Mouse (Mus musculus) limb, embryonic 10.5 days (tissue): ENCODE results near the gene Chmp1a. TPM values are rescaled to one million over a fixed set of nuclear protein-coding genes. Genes with fewer than 3 reads are reported as not detected.
"Not testable (repeated sequence)": the region's sequence is repeated elsewhere in the genome, so short reads cannot be mapped to it uniquely, and the experiment has no call there.

Source experiments
- DNase-seq: peaks from one replicate; pipeline ENCODE4 v3.0.0-alpha.2; 2017; ENCODE audit warnings: low spot score
- H3K27ac ChIP-seq: fragments of 300-500 bp; sonication (generic); 2 replicates; pipeline ENCODE4 v1.5.1; 2016; ENCODE audit warnings: mild to moderate bottlenecking
- H3K27me3 ChIP-seq: fragments of 300-500 bp; sonication (generic); 2 replicates; pipeline ENCODE4 v1.6.1; 2016; ENCODE audit warnings: low read depth, mild to moderate bottlenecking; ENCODE audit not compliant: poor library complexity, severe bottlenecking
- H3K36me3 ChIP-seq: fragments of 300-500 bp; sonication (generic); 2 replicates; pipeline ENCODE4 v1.6.1; 2016; ENCODE audit warnings: mild to moderate bottlenecking, moderate library complexity
- H3K4me1 ChIP-seq: fragments of 300-500 bp; sonication (generic); 2 replicates; pipeline ENCODE4 v1.6.1; 2016
- H3K4me3 ChIP-seq: fragments of 300-500 bp; sonication (generic); 2 replicates; pipeline ENCODE4 v1.5.1; 2016; ENCODE audit warnings: mild to moderate bottlenecking, moderate library complexity
- H3K9me3 ChIP-seq: fragments of 300-500 bp; sonication (generic); replicated peaks from 2 replicates; pipeline ENCODE4 v1.6.1; 2016; ENCODE audit warnings: mild to moderate bottlenecking
- WGBS: fragments of 180-500 bp; shearing (Covaris S2); methylation state at CpG from one replicate; pipeline ENCODE4 v1.1.7; 2016; 5-methylcytosine and 5-hydroxymethylcytosine counted together
- polyA plus RNA-seq: library from polyadenylated mRNA; unstranded; fragments of >200 nt; fragmentation: Nextera tagmentation; extraction: Ambion mirVana; gene quantifications from 2 replicates; pipeline ENCODE4 v1.2.1, GENCODE M21; 2016

Gene Chmp1a
- polyA plus RNA-seq: 127 and 130 TPM in 2 replicates

DNA sequence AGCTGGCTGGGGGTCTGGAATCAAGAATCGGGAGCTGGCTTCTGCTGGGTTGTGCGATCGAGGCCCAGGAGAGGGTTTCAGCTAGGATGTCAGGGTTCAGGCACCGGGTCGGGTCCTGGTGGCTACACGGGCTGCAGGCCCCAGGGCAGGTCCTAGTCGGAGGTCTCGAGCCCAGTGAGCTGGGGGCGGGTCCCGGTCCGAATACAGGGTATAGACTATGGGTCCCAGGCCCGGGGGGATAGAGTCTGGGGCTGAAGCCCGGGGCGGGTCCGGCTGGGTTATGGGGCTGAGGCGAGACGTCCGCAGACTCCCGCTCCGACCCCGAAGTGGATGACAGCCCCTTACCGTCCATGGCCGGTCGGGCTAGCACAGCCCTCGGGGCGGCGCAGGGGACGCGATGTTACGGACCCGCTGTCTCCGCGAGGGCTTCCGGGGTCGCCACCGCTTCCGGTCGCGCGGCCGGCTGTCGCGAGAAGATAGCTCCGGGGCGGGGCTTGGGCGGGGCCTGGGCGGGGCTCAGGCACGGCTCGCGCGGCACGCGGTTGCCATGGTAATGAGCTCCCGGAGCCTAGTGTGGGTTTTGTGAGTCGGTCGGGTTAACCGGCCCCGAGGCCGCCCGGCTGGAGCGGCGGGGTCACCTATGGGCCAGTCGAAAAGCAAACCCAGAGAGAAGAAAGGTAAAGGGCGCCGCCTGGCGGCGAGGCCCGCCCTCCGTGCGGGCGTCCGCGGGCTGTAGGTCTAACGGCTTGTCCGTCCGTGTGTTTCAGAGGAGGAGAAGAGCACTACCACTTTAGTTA lies at the start of gene Chmp1a, which contains the start of gene Spata33:
Gene Chmp1a, minus strand, starts transcription at position 443 of the 797 bp plus-strand sequence.
Gene Spata33, plus strand, starts transcription at position 512 of the 797 bp plus-strand sequence.
- under 1% methylated on average over 76 of the region's 76 CpGs for WGBS
- Histone ChIP-seq H3K27ac (peak within 1 kb of the TSS; percentile 88), H3K4me3 (peak within 1 kb of the TSS; percentile 98), H3K27me3 (no peaks in the 10 kb centered on the region), H3K9me3 (no peaks in the 10 kb centered on the region), H3K4me1 (peaks cover 29% of the 10 kb centered on the region), H3K36me3 (peaks cover 38% of the 10 kb centered on the region)
- DNase-seq: peak; percentile 99

DNA sequence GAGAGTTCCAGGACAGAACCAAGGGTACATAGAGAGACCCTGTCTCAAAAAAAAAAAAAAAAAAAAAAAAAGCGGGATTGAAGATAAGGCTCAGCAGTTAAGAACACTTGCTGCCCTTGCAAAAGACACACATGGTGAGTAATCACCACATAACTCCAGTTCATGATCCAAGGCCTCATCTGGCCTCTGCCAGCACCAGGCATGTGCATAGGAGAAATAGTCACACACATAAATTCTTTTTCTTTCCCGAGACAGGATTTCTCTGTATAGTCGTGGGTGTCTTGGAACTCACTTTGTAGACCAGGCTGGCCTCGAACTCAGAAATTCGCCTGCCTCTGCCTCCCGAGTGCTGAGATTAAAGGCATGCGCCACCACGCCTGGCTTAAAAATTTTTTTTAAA lies 45.0 kb upstream of the Chmp1a start:
- peaks cover 67% of the 10 kb centered on the region for H3K36me3 ChIP-seq
- not testable (repeated sequence) for H3K27ac ChIP-seq, H3K27me3 ChIP-seq, H3K9me3 ChIP-seq, DNase-seq, H3K4me3 ChIP-seq
- WGBS: 88% methylated on average over 8 of the region's 8 CpGs
- H3K4me1 ChIP-seq: peaks cover 30% of the 10 kb centered on the region

DNA sequence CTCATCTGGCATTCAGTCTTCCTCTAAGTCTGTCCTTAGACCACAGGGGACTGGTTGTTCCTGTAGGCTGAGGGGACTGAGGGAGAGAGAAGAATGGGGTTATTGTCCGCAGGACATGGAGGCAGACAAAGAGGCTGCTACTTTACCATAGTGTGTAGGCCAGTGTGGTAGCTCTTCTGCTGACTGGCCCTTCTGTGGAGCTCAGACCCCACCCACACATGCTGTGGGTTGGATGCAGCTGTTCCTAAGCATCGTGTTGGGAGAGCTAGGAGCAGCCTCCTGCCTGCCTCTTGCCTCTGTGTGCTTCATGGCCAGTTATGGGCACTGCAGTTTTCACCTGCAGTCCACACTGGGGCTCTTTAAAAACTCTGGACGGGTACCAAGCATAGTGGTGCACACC lies 44.6 kb upstream of the Chmp1a start:
- 90% methylated on average over 3 of the region's 3 CpGs for WGBS
- no peaks in the 10 kb centered on the region for H3K27me3 ChIP-seq
- H3K4me1 ChIP-seq: peaks cover 34% of the 10 kb centered on the region
- no peak overlapping the region for H3K27ac ChIP-seq
- peaks cover 62% of the 10 kb centered on the region for H3K36me3 ChIP-seq
- H3K9me3 ChIP-seq: no peaks in the 10 kb centered on the region
- no peak for DNase-seq
- no peak overlapping the region for H3K4me3 ChIP-seq

DNA sequence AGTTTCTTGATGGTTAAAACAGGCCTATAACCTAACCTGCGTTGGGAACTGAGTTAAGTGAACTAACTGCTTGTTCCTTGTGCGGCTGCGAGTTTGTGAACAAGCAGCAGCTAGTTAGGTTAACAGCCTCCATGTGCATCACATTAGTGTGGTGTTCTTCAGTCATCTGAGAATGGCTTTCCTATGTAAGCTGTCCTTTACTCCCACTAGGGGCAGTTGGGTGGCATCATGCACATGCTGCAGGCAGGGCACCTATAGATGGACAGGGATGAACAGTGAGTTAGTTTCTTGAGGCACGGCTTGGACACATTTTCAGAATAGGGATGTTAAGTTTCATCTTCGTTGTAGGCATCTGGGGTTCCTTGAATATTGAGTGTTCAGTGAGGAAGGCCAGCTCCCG lies 42.6 kb upstream of the Chmp1a start:
- Histone ChIP-seq H3K27me3 (no peaks in the 10 kb centered on the region), H3K27ac (peak overlapping the region; percentile 92; the same call in 1 of the 2 replicates), H3K36me3 (peaks cover 66% of the 10 kb centered on the region), H3K9me3 (no peaks in the 10 kb centered on the region), H3K4me1 (peaks cover 34% of the 10 kb centered on the region), H3K4me3 (peak overlapping the region; percentile 86)
- whole genome bisulfite sequencing: 66% methylated on average over 6 of the region's 6 CpGs
- DNase-seq: no peak

DNA sequence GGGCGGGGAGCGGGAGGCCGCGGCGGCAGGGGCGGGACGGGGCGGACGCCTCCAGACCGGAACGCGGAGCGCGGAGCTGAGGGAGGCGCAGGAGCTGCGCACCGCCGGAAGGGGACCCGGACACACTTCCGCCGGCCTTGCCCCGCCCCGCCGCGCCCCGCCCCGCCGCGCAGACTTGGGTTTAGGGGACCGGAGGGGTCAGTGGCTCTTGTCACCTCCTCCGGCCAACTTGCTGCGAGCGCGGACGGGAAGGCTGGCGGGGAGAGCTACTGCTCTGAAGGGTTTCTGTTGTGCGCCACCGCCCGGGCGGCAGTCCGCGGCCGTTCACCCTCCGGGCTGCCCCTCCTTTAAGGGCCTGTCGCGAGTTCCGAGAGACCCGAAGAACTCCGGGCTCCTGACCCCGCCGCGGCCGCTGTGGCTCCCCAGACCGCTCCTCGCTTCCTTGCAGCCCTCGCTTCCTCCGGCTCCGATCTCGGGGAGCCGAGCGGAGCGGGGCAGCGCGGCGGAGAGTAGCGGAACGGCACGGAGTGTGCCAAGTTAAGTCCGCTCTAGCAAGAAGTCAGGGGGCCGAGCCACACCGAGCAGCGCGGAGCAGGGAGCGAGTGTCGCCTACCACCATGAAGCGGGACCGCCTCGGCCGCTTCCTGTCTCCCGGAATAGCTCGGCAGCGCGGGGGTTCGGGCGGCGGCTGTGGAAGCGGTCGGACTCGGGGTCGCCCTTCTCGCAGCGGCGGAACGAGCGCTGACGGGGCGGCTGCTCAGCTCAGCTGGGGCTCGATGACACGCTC lies 41.7 kb upstream of the Chmp1a start, which contains the start of the genes Zfp276 and Vps9d1:
Gene Zfp276, plus strand, starts transcription at position 97 of the 787 bp plus-strand sequence.
Gene Vps9d1, minus strand, starts transcription at position 250 of the 787 bp plus-strand sequence.
- Histone ChIP-seq H3K4me1 (peaks cover 34% of the 10 kb centered on the region), H3K9me3 (no peaks in the 10 kb centered on the region), H3K27ac (peak within 1 kb of the TSS; percentile 92), H3K36me3 (peaks cover 65% of the 10 kb centered on the region), H3K4me3 (peak within 1 kb of the TSS; percentile 86), H3K27me3 (no peaks in the 10 kb centered on the region)
- under 1% methylated on average over 99 of the region's 99 CpGs for WGBS
- peak; percentile 91 for DNase-seq

DNA sequence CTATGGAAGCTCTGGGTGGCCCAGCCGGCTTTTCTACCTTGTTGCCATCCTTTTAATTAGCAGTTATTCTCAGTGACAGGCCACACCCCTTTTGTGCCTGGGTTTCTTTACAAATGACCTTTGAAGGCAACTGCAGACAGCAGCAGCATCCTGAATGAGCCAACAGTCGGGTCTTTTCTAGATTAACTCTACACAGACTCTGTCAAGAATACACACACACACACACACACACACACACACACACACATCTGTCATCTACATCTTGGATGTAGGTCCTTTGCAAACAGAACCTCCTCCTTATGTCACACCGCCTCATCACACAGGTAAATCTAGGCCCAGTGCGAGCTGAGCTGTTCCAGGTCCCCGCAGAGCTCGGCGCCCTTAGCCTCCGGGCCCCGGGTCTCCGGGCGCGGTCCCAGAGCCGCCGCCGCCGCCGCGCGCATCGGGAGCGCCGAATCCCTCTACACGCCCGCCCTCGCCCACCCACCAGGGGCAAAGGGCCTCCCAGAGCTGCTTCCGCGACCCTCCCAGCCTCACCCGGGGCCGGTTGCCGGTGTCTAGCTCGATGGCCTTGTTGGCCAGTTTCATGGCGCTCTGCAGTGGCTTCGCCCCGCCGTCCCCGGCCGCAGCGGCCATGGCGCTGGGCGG lies 41.0 kb upstream of the Chmp1a start:
- peaks cover 65% of the 10 kb centered on the region for H3K36me3 ChIP-seq

DNA sequence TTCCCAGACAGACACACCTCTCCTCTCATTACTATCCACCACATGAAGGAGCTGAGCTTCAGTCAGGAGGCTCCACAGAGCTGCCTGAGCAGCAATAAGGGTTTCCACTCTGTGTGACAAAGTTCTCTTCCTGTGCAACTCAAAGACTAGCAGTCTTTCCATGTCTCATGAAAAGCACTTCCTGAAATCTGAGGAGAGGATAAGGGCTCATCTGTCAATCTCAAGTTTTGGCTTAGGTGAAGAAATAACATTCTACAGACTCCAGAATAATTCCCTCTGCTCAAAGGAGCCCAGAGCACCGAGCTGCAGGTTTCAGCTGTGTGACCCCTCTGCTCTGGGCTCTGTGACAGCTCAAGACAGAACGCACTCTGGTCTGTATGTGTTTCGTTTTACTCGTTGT lies 40.4 kb upstream of the Chmp1a start:
- H3K36me3 ChIP-seq: peaks cover 65% of the 10 kb centered on the region
- peak overlapping the region; percentile 86 for H3K4me3 ChIP-seq
- WGBS: 52% methylated on average over 4 of the region's 4 CpGs
- DNase-seq: no peak
- peaks cover 34% of the 10 kb centered on the region for H3K4me1 ChIP-seq
- H3K9me3 ChIP-seq: no peaks in the 10 kb centered on the region
- H3K27me3 ChIP-seq: no peaks in the 10 kb centered on the region
- H3K27ac ChIP-seq: peak overlapping the region; percentile 92; the same call in 1 of the 2 replicates

More for the DNA sequence above, 41.0 kb upstream of the Chmp1a start:
- Histone ChIP-seq H3K9me3 (no peaks in the 10 kb centered on the region), H3K27ac (peak overlapping the region; percentile 92), H3K27me3 (no peaks in the 10 kb centered on the region), H3K4me3 (peak overlapping the region; percentile 86), H3K4me1 (peaks cover 34% of the 10 kb centered on the region)
- peak; percentile 39 for DNase-seq
- WGBS: under 1% methylated on average over 35 of the region's 40 CpGs

DNA sequence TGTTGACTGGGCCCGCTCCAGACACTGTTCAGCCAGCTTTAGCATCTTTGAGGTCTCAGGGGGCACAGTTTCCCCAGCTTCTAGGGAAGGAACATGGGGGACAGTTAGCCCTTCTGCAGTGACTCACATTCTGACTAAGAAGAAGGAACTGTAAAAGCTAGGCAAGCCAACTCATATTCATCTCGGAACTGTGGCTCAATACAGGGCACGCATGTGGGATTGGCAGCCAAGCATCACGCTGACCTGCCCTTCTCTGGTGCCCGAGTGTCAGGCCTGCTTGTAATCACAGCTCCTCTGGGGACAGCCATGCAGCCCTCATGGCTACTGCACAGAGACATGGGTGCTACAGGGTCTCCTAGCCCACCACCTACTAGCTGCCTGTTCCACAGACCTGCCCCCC lies 38.4 kb upstream of the Chmp1a start:
- Histone ChIP-seq H3K27me3 (no peaks in the 10 kb centered on the region), H3K9me3 (no peaks in the 10 kb centered on the region), H3K36me3 (peaks cover 65% of the 10 kb centered on the region), H3K4me1 (peaks cover 27% of the 10 kb centered on the region), H3K27ac (no peak overlapping the region), H3K4me3 (no peak overlapping the region)
- DNase-seq: no peak
- WGBS: 98% methylated on average over 5 of the region's 5 CpGs

DNA sequence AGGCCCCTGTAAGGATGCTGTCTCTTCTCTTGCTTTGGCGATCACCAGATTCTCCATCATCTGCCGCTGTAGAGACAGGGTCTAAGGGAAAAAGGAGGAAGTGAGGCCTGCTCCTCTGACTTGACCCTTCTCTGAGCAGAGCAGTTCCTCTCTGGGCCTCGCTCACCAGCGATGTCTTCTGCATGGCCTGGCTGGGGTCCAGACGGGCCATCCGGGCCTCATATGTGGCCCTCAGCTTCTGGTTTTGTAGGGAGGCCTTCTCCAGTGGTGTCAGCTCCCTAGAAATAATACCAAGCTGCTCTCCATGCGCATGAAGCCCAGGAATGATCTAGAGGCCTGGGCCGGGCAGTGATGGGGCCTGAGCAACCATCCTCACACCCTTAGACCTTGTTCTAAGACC lies 36.0 kb upstream of the Chmp1a start:
- no peaks in the 10 kb centered on the region for H3K9me3 ChIP-seq
- H3K36me3 ChIP-seq: peaks cover 84% of the 10 kb centered on the region
- WGBS: 97% methylated on average over 8 of the region's 8 CpGs
- no peak overlapping the region for H3K4me3 ChIP-seq
- no peak for DNase-seq
- H3K27ac ChIP-seq: no peak overlapping the region
- H3K27me3 ChIP-seq: no peaks in the 10 kb centered on the region
- H3K4me1 ChIP-seq: peaks cover 13% of the 10 kb centered on the region

DNA sequence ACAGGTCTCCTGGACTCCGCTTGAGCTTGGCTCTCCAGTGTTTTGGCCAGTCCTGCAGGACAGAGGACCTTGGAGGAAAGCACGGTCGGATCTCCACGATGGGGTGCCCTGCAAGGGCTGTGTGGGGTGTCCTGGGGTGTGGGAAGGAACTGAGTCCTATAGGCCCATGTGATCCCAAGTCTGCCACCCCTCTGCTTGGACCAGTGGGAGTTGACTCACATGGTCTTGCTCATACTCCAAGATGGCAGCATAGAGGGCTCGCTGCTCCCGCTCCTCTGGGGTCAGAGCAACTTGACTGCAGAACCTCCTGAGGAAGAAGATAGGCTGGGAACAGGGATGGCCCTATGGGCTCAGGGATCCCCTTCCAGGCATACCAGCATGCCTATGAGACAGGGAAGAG lies 35.2 kb upstream of the Chmp1a start:
- no peak for DNase-seq
- Histone ChIP-seq H3K4me3 (no peak overlapping the region), H3K4me1 (peaks cover 5% of the 10 kb centered on the region), H3K36me3 (peaks cover 92% of the 10 kb centered on the region), H3K27ac (no peak overlapping the region), H3K27me3 (no peaks in the 10 kb centered on the region), H3K9me3 (no peaks in the 10 kb centered on the region)
- 97% methylated on average over 6 of the region's 6 CpGs for whole genome bisulfite sequencing

DNA sequence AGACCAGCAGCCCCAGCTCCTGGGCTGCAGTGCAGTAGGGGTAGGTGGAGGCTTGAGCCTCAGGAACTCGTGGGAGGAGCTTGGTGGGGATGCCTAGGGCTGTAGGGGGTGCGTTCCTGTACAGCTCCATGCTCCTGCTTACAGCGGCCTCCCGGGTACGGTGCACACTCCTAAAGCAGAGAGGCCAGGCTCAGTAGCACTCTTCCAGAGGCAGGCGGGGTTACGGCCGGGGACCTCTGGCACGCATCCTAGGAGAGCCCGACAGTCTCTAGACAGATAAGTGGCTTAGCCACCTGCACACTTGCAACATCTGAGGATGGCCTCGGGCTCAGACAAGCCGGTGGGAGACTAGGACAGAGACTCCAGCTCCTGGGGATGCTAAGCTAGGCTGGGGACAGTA lies 33.0 kb upstream of the Chmp1a start:
- Histone ChIP-seq H3K27me3 (no peaks in the 10 kb centered on the region), H3K36me3 (peaks cover 91% of the 10 kb centered on the region), H3K9me3 (no peaks in the 10 kb centered on the region), H3K4me1 (no peaks in the 10 kb centered on the region), H3K4me3 (no peak overlapping the region), H3K27ac (no peak overlapping the region)
- 89% methylated on average over 12 of the region's 12 CpGs for WGBS
- no peak for DNase-seq

DNA sequence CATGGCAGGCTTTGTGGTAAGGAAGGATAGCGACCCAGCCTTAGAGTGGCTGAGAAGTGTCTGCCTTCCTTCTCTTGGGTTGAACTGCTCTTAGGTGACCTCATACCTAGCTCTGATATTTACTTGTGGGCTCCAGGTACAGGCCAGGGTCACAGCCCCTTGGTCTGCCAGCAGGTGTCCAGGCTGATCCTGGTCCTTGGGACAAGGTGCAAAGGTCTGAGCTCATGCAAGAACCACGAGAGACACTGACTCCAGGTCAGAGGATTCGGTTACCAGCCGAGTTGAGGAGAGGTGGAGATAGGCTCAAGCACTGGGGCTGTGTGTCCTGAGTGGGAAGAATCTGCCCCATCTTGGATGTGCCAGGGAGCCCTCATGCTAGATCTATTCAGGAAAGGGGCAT lies 31.8 kb upstream of the Chmp1a start:
- no peak overlapping the region for H3K4me3 ChIP-seq
- H3K9me3 ChIP-seq: no peaks in the 10 kb centered on the region
- no peaks in the 10 kb centered on the region for H3K27me3 ChIP-seq
- 95% methylated on average over 4 of the region's 4 CpGs for WGBS
- no peaks in the 10 kb centered on the region for H3K4me1 ChIP-seq
- peaks cover 80% of the 10 kb centered on the region for H3K36me3 ChIP-seq
- no peak for DNase-seq
- no peak overlapping the region for H3K27ac ChIP-seq
